Mouse (Mus musculus) midbrain, embryonic 16.5 days (tissue): Measurements from ENCODE around the gene Leng8. TPM values are rescaled to one million over a fixed set of nuclear protein-coding genes. Genes with fewer than 3 reads are reported as not detected.

Experiments used
- ATAC-seq: fragments of 200-750 bp; cut with Nextera tagmentation; 2 replicates; pipeline ENCODE4 v1.8.0; 2017; ENCODE audit warnings: moderate TSS enrichment
- H3K27ac ChIP-seq: fragments of 300-500 bp; sonication (generic); 2 replicates; pipeline ENCODE4 v1.5.1; 2014; ENCODE audit warnings: mild to moderate bottlenecking, low read length, mixed read lengths
- H3K27me3 ChIP-seq: fragments of 300-500 bp; sonication (generic); 2 replicates; pipeline ENCODE4 v1.6.1; 2014; ENCODE audit warnings: low read depth, low read length, mixed read lengths; ENCODE audit not compliant: control insufficient read depth, insufficient read depth
- H3K36me3 ChIP-seq: fragments of 300-500 bp; sonication (generic); 2 replicates; pipeline ENCODE4 v1.6.1; 2014; ENCODE audit warnings: mild to moderate bottlenecking, low read length, moderate library complexity, mixed read lengths; ENCODE audit not compliant: control insufficient read depth, insufficient read depth
- H3K4me1 ChIP-seq: fragments of 300-500 bp; sonication (generic); 2 replicates; pipeline ENCODE4 v1.6.1; 2014; ENCODE audit warnings: mild to moderate bottlenecking, low read length, mixed read lengths; ENCODE audit not compliant: control insufficient read depth, insufficient read depth
- H3K4me2 ChIP-seq: fragments of 300-500 bp; sonication (generic); 2 replicates; pipeline ENCODE4 v1.6.1; 2014; ENCODE audit warnings: mild to moderate bottlenecking, low read length, mixed read lengths
- H3K4me3 ChIP-seq: fragments of 300-500 bp; sonication (generic); 2 replicates; pipeline ENCODE4 v1.5.1; 2014; ENCODE audit warnings: low read depth, mild to moderate bottlenecking, low read length, moderate library complexity, mixed read lengths
- H3K9ac ChIP-seq: fragments of 300-500 bp; sonication (generic); 2 replicates; pipeline ENCODE4 v1.6.1; 2014; ENCODE audit warnings: low read depth, low read length, mixed read lengths
- H3K9me3 ChIP-seq: fragments of 300-500 bp; sonication (generic); replicated peaks from 2 replicates; pipeline ENCODE4 v1.6.1; 2014; ENCODE audit warnings: mild to moderate bottlenecking, low read length, mixed read lengths; ENCODE audit not compliant: control insufficient read depth, poor library complexity, severe bottlenecking
- WGBS: fragments of 180-500 bp; shearing (Covaris S2); extraction: QIAGEN DNeasy Blood & Tissue Kit; methylation state at CpG from one replicate; pipeline ENCODE4 v1.1.7; 2014; 5-methylcytosine and 5-hydroxymethylcytosine counted together
- polyA plus RNA-seq: library from polyadenylated mRNA; unstranded; fragments of >200 nt; fragmentation: Nextera tagmentation; extraction: Ambion mirVana; gene quantifications from 2 replicates; pipeline ENCODE4 v1.2.1, GENCODE M21; 2015

The Leng8 gene
- polyA plus RNA-seq, 1 experiment from 2014 or later, result 83.3 TPM

DNA sequence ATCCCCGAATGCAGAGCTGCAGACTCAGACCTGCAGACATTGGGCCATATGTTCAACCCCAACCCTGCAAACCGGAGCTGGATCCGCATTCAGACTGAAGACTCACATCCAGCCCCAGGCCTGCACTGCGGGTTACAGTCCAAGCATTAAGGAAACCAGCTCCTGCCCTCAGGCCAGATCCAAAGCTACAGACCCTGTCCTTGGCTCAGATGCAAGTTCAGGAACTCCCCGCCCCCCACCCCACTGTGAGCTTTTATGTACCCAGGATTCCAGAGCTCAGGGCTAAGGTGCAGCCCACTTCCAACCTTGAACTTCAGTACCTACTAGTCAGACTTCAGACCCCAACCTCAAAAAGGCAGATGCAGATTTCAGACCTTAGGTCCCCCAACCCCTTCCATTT lies 12.0 kb upstream of the Leng8 start:
- Histone ChIP-seq H3K4me1 (peaks cover 36% of the 10 kb centered on the region), H3K9ac (peak overlapping the region; percentile 28; the same call in 1 of the 2 replicates), H3K27ac (peak overlapping the region; percentile 90), H3K4me2 (peak overlapping the region; percentile 54), H3K9me3 (no peaks in the 10 kb centered on the region), H3K27me3 (no peaks in the 10 kb centered on the region), H3K4me3 (peak overlapping the region; percentile 30; the same call in 1 of the 2 replicates), H3K36me3 (no peaks in the 10 kb centered on the region)
- peak; percentile 7 for ATAC-seq
- WGBS, result 7% methylated on average over 5 of the region's 5 CpGs

DNA sequence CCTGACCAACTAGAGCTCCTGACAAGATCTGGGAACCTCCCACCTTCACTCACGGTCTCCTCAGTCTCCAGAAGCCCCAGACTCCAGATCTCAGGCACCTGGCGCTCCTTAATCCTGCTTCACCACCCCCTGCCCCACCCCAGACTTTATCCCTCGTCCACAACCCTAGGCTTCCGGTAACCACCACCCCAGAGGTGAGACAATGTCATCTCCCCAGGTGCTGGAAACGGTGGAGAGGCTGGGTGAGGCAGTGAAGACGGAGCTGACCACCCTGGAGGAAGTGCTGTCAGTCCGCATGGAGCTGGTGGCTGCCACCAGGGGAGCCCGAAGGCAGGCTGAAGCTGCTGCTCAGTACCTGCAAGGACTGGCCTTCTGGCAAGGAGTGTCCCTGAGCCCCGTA lies 11.5 kb upstream of the Leng8 start:
- peak overlapping the region; percentile 15; the same call in 1 of the 2 replicates for H3K9ac ChIP-seq
- ATAC-seq, result no peak
- 25% methylated on average over 9 of the region's 9 CpGs for WGBS
- no peak overlapping the region for H3K4me3 ChIP-seq
- no peak overlapping the region; the same call in 1 of the 2 replicates for H3K4me2 ChIP-seq
- H3K36me3 ChIP-seq, result no peaks in the 10 kb centered on the region
- no peaks in the 10 kb centered on the region for H3K27me3 ChIP-seq
- H3K27ac ChIP-seq, result peak overlapping the region; percentile 90
- H3K9me3 ChIP-seq, result no peaks in the 10 kb centered on the region
- H3K4me1 ChIP-seq, result peaks cover 35% of the 10 kb centered on the region

DNA sequence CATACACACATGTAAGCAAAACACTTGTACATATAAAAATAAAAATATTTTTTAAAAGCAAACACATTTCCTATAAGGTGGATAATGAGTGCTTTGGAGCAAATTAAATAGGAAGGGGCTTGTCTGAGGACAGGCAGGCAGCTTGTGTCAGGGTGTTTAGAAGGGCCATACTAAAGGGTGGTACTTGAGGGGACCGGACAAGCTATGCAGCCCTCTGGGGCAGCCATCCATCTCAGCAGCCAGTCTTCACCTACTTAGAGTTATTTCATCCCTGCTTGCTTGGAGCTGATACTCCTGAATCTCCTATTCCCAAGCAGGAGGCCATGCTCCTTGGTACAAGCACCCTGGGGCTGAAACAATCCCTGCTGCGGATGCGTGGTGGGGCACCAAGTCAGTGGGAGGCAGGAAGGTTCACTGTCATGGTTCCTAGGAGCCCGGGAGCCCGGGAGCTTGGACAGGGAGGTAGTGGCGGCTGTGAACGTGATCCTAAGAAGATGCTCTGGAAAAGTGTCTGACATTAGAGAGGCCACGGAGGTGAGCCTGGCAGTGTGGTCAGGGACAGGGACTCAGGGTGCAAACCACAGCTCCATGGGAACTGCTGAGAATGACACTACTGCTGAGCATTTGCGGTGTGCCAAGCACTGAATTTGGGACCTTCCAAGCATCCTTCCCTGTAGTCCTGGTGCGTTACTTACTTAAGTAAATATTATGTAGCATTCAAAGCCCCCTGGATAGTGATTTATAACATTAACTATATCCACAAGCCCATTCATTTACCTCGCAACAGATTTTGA lies 9.7 kb upstream of the Leng8 start:
- Histone ChIP-seq H3K27ac (no peak overlapping the region), H3K9me3 (no peaks in the 10 kb centered on the region), H3K4me1 (peaks cover 33% of the 10 kb centered on the region), H3K4me3 (no peak overlapping the region), H3K9ac (no peak overlapping the region), H3K4me2 (no peak overlapping the region), H3K27me3 (no peaks in the 10 kb centered on the region), H3K36me3 (no peaks in the 10 kb centered on the region; the same call in 1 of the 2 replicates)
- WGBS, result 89% methylated on average over 11 of the region's 11 CpGs
- ATAC-seq, result no peak

DNA sequence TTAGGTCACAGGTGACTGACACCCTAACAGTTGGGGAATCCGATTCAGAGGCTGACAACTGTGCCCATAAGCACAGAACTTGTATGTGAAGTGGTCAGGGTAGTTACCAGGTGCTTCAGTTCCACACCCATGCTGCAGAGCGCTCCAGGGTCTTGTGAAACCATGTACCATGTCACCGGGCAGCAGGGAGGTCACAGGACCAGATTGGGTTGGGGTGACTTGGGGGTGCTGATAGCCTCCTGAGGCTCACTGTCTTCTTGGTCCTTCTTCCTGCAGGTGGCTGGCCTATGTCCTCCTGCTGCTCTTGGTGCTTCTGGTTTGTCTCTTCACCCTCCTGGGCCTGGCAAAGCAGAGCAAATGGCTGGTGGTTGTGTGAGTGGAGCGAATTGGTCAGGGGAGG lies 8.9 kb upstream of the Leng8 start:
- Histone ChIP-seq H3K9ac (no peak overlapping the region), H3K9me3 (no peaks in the 10 kb centered on the region), H3K36me3 (no peaks in the 10 kb centered on the region; the same call in 1 of the 2 replicates), H3K27me3 (no peaks in the 10 kb centered on the region), H3K4me2 (no peak overlapping the region), H3K27ac (no peak overlapping the region), H3K4me3 (no peak overlapping the region), H3K4me1 (peaks cover 33% of the 10 kb centered on the region)
- 92% methylated on average over 4 of the region's 4 CpGs for WGBS
- ATAC-seq, result no peak

DNA sequence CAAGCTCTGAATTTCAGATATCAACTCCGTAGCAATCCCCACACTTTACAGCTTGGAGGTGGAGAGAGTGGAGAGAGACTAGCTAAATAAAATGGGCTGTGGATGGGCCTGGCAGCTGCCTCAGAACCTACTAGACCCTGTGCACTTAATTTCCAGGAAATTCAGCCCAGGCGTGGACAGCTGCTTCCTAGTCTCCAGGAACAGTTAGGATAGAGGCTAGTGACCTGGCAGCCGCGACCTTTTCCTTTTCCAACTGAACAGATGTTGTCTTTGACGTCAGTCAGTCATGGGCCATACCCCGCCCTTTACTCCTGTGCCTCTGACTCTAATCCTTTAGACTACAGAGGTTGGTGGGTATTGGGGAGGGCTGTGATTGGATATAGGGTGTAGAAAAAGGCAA lies 8.0 kb upstream of the Leng8 start:
- WGBS, result 60% methylated on average over 6 of the region's 6 CpGs
- Histone ChIP-seq H3K4me3 (no peak overlapping the region), H3K27ac (peak overlapping the region; percentile 37; the same call in 1 of the 2 replicates), H3K36me3 (no peaks in the 10 kb centered on the region; the same call in 1 of the 2 replicates), H3K4me2 (no peak overlapping the region), H3K4me1 (peaks cover 25% of the 10 kb centered on the region), H3K9ac (0 out of 2 replicates have a peak overlapping the region, but pooled peaks have one; percentile 3), H3K9me3 (no peaks in the 10 kb centered on the region), H3K27me3 (no peaks in the 10 kb centered on the region)
- no peak for ATAC-seq

DNA sequence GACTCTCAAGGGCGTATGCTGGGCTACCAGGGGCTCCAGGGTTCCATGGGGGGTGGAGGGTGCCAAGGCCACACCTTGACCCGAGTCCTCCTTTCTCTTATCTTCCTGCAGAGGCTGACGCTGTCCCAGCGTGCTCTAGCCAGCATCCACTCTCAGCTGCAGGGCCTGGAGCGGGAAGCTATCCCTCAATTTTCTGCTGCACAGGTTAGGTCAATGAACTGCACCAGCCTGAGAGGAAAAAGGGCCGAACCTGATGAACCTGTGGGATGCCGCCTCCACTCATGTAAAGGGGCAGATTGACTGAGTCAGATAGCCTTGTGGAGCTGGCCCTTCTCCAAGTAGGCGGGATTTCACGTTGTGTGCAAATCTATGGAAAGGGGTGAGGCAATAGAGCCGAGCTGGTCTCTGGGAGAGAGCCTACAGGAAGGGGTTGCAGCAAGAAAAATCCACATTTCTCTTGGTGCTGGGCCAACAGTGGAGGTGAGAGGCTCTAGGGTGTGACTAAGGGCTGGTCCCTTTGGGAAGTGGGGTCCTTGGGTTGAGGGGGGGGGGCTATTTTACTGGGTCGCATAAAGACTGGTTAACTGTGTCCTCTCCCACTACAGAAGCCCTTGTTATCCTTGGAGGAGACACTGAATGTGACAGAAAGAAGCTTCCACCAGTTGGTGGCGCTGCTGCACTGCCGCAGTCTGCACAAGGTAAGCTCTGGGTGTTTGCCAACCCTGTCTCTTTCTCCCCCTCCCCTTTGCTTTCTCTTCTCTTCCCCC lies 6.0 kb upstream of the Leng8 start:
- no peaks in the 10 kb centered on the region; the same call in 1 of the 2 replicates for H3K36me3 ChIP-seq
- H3K4me1 ChIP-seq, result peaks cover 13% of the 10 kb centered on the region
- 37% methylated on average over 13 of the region's 13 CpGs for WGBS
- H3K9me3 ChIP-seq, result no peaks in the 10 kb centered on the region
- no peak overlapping the region for H3K4me3 ChIP-seq
- no peaks in the 10 kb centered on the region for H3K27me3 ChIP-seq
- H3K4me2 ChIP-seq, result no peak overlapping the region
- H3K9ac ChIP-seq, result 0 out of 2 replicates have a peak overlapping the region, but pooled peaks have one; percentile 25
- peak overlapping the region; percentile 64 for H3K27ac ChIP-seq
- ATAC-seq, result peak; percentile 46

DNA sequence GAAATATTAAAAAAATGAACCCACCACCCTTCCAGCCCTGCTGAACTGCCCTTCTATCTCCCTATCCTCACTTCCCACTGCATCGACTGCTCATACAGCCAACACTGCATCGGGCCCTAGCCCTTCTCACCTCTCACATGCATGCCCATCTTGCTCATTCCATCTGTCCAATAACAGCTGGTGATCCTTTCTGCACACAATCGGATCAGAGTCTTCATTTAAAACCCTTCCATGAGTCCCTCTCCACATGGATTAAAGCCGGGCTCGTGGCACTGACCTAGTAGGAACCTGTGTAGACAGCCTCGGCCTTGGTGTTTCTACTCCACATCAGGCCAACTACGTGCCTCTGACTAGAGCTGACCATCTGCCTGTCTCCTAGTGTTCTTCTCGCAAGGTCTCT lies 4.9 kb upstream of the Leng8 start:
- no peaks in the 10 kb centered on the region for H3K9me3 ChIP-seq
- peak overlapping the region; percentile 64; the same call in 1 of the 2 replicates for H3K27ac ChIP-seq
- H3K9ac ChIP-seq, result peak overlapping the region; percentile 25; the same call in 1 of the 2 replicates
- no peak overlapping the region for H3K4me3 ChIP-seq
- H3K36me3 ChIP-seq, result no peaks in the 10 kb centered on the region; the same call in 1 of the 2 replicates
- WGBS, result 86% methylated on average over 8 of the region's 8 CpGs
- H3K4me2 ChIP-seq, result no peak overlapping the region
- no peak for ATAC-seq
- H3K27me3 ChIP-seq, result no peaks in the 10 kb centered on the region
- peaks cover 14% of the 10 kb centered on the region for H3K4me1 ChIP-seq

DNA sequence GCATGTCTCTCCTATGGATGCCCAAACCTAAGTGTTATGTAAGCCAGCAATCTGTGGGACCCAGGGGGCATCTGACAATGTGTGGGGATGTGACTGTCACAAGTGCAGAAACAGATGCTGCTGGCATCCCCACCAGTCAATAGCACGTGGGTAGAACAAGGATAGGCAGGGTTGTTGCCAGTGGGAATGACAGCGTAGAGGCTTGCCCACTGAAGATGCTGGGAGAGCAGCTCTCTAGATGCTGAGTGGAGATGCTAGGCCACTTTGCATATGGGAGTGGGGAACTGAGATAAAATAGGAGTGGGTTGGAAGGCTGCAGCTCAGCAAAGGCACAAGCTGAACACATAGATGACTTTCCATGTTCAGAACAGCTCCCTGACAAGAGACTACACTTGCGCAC lies 4.3 kb upstream of the Leng8 start:
- H3K4me1 ChIP-seq, result peaks cover 15% of the 10 kb centered on the region
- H3K9ac ChIP-seq, result no peak overlapping the region
- H3K36me3 ChIP-seq, result no peaks in the 10 kb centered on the region; the same call in 1 of the 2 replicates
- no peak for ATAC-seq
- H3K9me3 ChIP-seq, result no peaks in the 10 kb centered on the region
- no peak overlapping the region for H3K27ac ChIP-seq
- H3K4me3 ChIP-seq, result no peak overlapping the region
- H3K27me3 ChIP-seq, result no peaks in the 10 kb centered on the region
- 91% methylated on average over 3 of the region's 3 CpGs for WGBS
- no peak overlapping the region for H3K4me2 ChIP-seq
